Mouse (Mus musculus): ENCODE measurements at regions not wholly inside any gene's neighbourhood (a gene's known extent, or its start where the extent isn't known, plus 50 kb on each side); places are given as distances from the start of the nearest gene placed in this dataset.
A peak's percentile ranks its signal among the peaks of the same experiment; 100 is the strongest.
"Not testable (repeated sequence)": the region's sequence is repeated elsewhere in the genome, so short reads cannot be mapped to it uniquely, and the experiment has no call there.

- DNase-seq (ENCODE audit: low spot score in 2 of 2) = not testable (repeated sequence)
These were observed 502.6 kb upstream of the Gdi2 start for GRCm38 (mm10) chr13:3035291-3035690.

GRCm38 (mm10) chr13:3037010-3037409 lies 500.9 kb upstream of the Gdi2 start:
- DNase-seq (ENCODE audit: low spot score in 2 of 2) = peak in 1 of 2 experiments; percentile 20

GRCm38 (mm10) chr13:3046381-3047105 lies 491.3 kb upstream of the Gdi2 start:
- not testable (repeated sequence) for DNase-seq (ENCODE audit: low spot score in 2 of 2)

GRCm38 (mm10) chr13:3083480-3083879 lies 454.4 kb upstream of the Gdi2 start:
- DNase-seq (ENCODE audit: low spot score in 2 of 2) = not testable (repeated sequence)

- not testable (repeated sequence) for DNase-seq (ENCODE audit: low spot score in 2 of 2)
These were observed 447.9 kb upstream of the Gdi2 start for GRCm38 (mm10) chr13:3089971-3090370.

GRCm38 (mm10) chr13:3106543-3106942 lies 431.3 kb upstream of the Gdi2 start:
- not testable (repeated sequence) for DNase-seq (ENCODE audit: low spot score in 2 of 2)

- DNase-seq (ENCODE audit: low spot score in 2 of 2) = not testable (repeated sequence)
These were observed 409.7 kb upstream of the Gdi2 start for GRCm38 (mm10) chr13:3128150-3128549.

- DNase-seq (ENCODE audit: low spot score in 2 of 2) = not testable (repeated sequence)
These were observed 400.6 kb upstream of the Gdi2 start for GRCm38 (mm10) chr13:3137281-3137680.

- DNase-seq (ENCODE audit: low spot score in 2 of 2) = no peak
These were observed 399.2 kb upstream of the Gdi2 start for GRCm38 (mm10) chr13:3138698-3139097.

- DNase-seq (ENCODE audit: low spot score in 2 of 2) = not testable (repeated sequence)
These were observed 392.4 kb upstream of the Gdi2 start for GRCm38 (mm10) chr13:3145513-3145912.
